Mouse (Mus musculus): ENCODE measurements at regions not wholly inside any gene's neighbourhood (a gene's known extent, or its start where the extent isn't known, plus 50 kb on each side); places are given as distances from the start of the nearest gene placed in this dataset.

DNA sequence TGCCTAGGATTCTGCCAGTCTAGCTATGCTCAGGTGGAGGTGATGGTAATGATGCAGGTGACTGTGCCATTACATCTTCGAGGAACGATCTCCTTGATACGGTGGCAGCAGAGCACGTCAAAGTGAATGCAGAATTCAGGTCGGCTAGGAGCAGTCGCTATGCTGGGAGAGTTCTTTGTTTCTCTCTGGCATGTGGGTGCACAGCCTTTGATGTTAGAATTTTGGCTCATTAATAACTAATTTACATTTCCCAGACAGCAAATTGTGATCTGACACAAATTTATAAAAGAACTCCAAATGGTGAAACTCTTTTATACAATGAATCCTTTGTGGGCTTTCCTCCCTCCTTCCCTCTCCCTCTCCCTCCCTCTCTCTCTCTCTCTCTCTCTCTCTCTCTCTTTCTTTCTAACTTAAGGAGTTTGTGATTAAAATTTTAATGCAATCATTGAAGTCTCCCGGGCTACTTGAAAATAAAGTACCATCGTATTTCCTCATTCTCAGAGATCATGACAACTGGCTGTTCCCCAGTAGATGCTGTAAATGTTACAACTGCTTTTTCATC lies 307.2 kb downstream of the Foxo1 start:
- TF ChIP-seq POLR2A (IDR thresholded peaks at IDR 0.05; ENCODE audit: insufficient read depth, low read depth, low read length) (no peak), CTCF (IDR thresholded peaks at IDR 0.05) (no peak), EP300 (IDR thresholded peaks at IDR 0.05; ENCODE audit: insufficient read depth, low read depth, low read length) (no peak)
